Mouse (Mus musculus) E14TG2a.4 (cell line): ENCODE data around the gene Macrod2.

Source experiments
- H3K27me3 ChIP-seq: 2 replicates; pipeline ENCODE4 v1.6.1; 2014; ENCODE audit warnings: low read length, control low read depth; ENCODE audit not compliant: insufficient read depth
- H3K36me3 ChIP-seq: 2 replicates; pipeline ENCODE4 v1.6.1; 2014; ENCODE audit warnings: low read length, control low read depth; ENCODE audit not compliant: insufficient read depth
- H3K4me1 ChIP-seq: replicated peaks from 2 replicates; pipeline ENCODE4 v1.6.1; 2014; ENCODE audit warnings: low read depth, low read length, control low read depth
- H3K4me3 ChIP-seq: replicated peaks from 2 replicates; pipeline ENCODE4 v1.5.1; 2014; ENCODE audit warnings: mild to moderate bottlenecking, low read length
- H3K9me3 ChIP-seq: 2 replicates; pipeline ENCODE4 v1.6.1; 2014; ENCODE audit warnings: low read length, control low read depth
- CTCF ChIP-seq: conservative IDR thresholded peaks from 2 replicates; pipeline ENCODE4 v1.5.1; 2014; ENCODE audit warnings: low read length
- NANOG ChIP-seq: IDR thresholded peaks from 2 replicates; pipeline ENCODE4 v1.6.1; 2014; ENCODE audit warnings: borderline replicate concordance, low read length, mixed read lengths
- POU5F1 ChIP-seq: IDR thresholded peaks from 2 replicates; pipeline ENCODE4 v1.6.1; 2014; ENCODE audit warnings: low read length, borderline replicate concordance

Macrod2 gene

DNA sequence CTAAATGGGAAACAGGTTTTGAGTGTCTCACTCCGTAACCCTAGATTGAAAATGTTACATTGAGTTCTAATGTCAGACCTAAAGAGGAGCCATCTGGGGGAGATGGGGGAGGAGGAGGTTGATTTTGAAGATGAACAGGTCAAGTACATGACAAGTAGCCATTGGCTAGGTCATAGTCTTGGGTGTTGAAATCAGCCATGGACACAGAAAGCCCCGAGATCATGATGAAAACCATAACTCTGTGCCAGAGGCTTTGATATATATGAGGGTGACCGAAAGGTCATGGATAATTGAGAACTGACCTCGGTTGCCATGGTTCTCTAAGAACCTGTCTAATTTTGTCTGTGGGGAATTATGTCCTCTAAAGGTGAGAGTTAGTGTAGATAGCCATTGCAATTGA, 1405.1 kb downstream of the Macrod2 start:
- no peaks in the 10 kb centered on the region for H3K4me1 ChIP-seq
- H3K4me3 ChIP-seq: no peak overlapping the region
- no peaks in the 10 kb centered on the region for H3K9me3 ChIP-seq
- H3K36me3 ChIP-seq: no peaks in the 10 kb centered on the region
- no peaks in the 10 kb centered on the region for H3K27me3 ChIP-seq
- no peak for TF ChIP-seq POU5F1
- TF ChIP-seq NANOG: no peak
- no peak for TF ChIP-seq CTCF

DNA sequence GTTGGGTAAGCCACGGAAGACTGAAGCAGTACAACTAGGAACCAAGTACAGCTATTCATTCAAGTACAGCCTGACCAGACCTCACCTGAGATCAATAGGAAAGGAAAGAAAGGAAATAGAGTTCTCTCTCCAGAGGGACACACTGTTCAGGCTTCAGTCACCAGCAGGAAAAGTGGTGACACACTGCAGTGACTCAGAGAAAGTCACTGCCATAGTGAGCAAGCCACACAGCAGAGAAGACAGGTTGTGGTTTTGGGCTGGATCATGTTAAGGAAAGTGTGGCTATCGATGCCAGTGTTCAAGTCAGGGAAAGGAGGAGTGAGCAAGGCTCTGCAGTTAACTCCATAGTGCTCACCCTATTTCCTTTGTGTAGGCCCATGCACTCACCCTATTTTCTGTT, 1405.8 kb downstream of the Macrod2 start:
- TF ChIP-seq NANOG (no peak), CTCF (no peak), POU5F1 (no peak)
- Histone ChIP-seq H3K27me3 (no peaks in the 10 kb centered on the region), H3K9me3 (no peaks in the 10 kb centered on the region), H3K36me3 (no peaks in the 10 kb centered on the region), H3K4me3 (no peak overlapping the region), H3K4me1 (no peaks in the 10 kb centered on the region)

GRCm38 (mm10) chr2:141816266-141816665, 1421.2 kb downstream of the Macrod2 start:
- H3K9me3 ChIP-seq: no peaks in the 10 kb centered on the region
- TF ChIP-seq NANOG: no peak
- no peak for TF ChIP-seq POU5F1
- TF ChIP-seq CTCF: no peak
- H3K27me3 ChIP-seq: no peaks in the 10 kb centered on the region
- H3K4me3 ChIP-seq: no peak overlapping the region
- no peaks in the 10 kb centered on the region for H3K4me1 ChIP-seq
- no peaks in the 10 kb centered on the region for H3K36me3 ChIP-seq

DNA sequence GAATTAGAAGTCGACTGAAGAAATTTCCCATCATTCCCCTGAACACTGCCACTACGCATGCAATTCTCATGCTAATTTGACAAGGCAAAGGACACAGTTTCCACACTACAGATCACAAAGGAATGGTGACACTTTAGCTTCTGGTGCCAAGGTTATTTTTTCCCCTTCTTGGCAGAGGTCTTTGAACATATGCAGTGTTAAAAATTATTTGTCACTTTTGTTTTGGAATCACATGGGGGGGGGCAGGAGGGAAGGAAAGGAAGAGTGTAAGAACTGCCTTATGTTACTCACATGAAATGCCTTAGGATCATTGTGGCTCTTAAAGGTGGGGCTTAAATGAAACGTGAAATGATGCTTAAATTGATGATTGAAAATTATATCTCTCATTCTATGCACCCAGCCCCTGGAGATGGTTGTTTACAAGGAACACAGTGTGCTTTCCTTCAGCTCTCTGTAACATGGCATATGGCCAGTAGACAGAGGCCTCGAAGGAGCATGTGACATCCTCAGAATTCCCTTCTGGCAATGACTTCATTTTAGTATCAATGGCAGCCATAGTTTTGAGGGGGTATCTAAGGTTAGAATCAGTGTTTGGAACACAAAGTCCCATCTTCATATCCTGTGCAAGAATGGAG, 1422.6 kb downstream of the Macrod2 start:
- no peak overlapping the region for H3K4me3 ChIP-seq
- H3K27me3 ChIP-seq: no peaks in the 10 kb centered on the region
- H3K4me1 ChIP-seq: no peaks in the 10 kb centered on the region
- H3K36me3 ChIP-seq: no peaks in the 10 kb centered on the region
- TF ChIP-seq CTCF (no peak), POU5F1 (no peak), NANOG (no peak)
- H3K9me3 ChIP-seq: no peaks in the 10 kb centered on the region

- no peaks in the 10 kb centered on the region for H3K9me3 ChIP-seq
- H3K4me1 ChIP-seq: no peaks in the 10 kb centered on the region
- no peaks in the 10 kb centered on the region for H3K27me3 ChIP-seq
- no peak for TF ChIP-seq CTCF
- TF ChIP-seq NANOG: no peak
- no peak for TF ChIP-seq POU5F1
- H3K36me3 ChIP-seq: no peaks in the 10 kb centered on the region
- no peak overlapping the region for H3K4me3 ChIP-seq
These were observed 1425.7 kb downstream of the Macrod2 start for GRCm38 (mm10) chr2:141820795-141821194.

- Histone ChIP-seq H3K9me3 (no peaks in the 10 kb centered on the region), H3K4me3 (no peak overlapping the region), H3K36me3 (no peaks in the 10 kb centered on the region), H3K4me1 (no peaks in the 10 kb centered on the region), H3K27me3 (no peaks in the 10 kb centered on the region)
- no peak for TF ChIP-seq POU5F1
- no peak for TF ChIP-seq NANOG
- TF ChIP-seq CTCF: no peak
These were observed 1430.7 kb downstream of the Macrod2 start for GRCm38 (mm10) chr2:141825606-141826495.

DNA sequence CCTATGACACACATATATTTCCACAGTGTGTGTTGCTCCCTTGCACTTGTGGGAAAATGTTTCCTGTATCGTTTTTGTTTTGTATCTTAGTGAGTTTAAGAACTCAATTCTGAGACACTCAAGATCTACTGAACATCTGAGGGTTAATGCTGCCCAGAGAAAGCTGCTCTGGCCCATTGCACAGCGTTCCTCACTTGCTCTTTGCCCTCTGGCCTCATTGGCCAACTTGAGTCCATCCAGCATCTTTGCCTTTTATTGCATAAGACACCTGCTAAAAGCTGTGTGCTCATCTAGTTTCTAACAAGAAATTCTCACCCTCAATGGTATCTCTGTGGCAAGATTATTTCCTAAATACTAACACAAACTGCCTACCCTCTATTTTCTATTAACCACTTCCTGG, 1435.4 kb downstream of the Macrod2 start:
- Histone ChIP-seq H3K4me1 (no peaks in the 10 kb centered on the region), H3K4me3 (no peak overlapping the region), H3K9me3 (no peaks in the 10 kb centered on the region), H3K36me3 (no peaks in the 10 kb centered on the region), H3K27me3 (no peaks in the 10 kb centered on the region)
- no peak for TF ChIP-seq NANOG
- TF ChIP-seq POU5F1: no peak

DNA sequence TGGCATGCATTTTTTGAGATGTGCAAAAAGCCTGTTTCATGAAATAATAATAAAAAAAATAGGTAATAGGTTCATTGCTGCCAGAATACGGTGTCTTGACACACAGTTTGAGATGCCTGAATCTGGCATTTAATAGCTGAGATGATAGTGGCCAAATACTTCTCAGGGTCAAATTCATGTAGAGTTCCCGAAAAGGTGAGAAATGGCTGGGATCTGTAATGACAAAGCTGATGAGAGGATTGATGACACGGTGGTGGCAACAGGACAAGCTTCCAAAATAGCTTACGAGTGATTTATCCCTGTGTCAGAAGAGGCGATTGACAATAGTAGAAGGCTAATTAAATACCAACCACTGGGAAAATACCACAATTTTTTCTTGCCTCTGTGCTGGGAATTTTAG, 1436.4 kb downstream of the Macrod2 start:
- TF ChIP-seq POU5F1: no peak
- TF ChIP-seq NANOG: no peak
- TF ChIP-seq CTCF: no peak
- no peaks in the 10 kb centered on the region for H3K9me3 ChIP-seq

DNA sequence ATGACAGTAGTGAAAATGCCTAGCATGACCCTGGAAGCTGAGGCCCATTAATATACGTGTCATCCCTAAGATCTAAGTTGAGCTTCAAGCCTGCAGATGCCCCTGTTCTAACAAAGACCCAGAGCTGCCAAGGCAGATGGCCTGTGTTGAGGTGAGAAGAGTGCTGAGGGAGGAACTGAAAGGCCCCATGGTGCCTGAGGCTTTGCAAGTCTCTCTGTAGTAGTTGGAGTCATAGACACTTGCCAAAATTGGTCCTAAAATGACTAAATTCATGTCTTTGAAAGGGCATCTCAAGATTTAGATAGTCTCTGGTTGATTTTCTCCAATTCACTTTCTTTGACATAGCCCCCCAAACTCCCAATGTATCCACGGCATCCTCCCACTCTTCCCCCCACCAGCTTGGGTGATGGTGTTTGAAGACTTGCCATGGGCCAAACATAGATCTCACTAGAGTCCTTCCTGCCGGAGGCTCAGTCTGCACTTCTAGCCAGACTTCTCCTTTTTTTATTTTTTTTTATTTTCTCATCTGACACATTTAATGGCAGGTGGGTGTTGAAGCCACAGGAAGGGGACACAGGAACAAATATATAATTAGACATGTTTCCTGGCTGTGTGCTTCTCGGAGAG, 1439.2 kb downstream of the Macrod2 start:
- TF ChIP-seq NANOG: no peak
- no peak for TF ChIP-seq CTCF
- no peak for TF ChIP-seq POU5F1
- Histone ChIP-seq H3K36me3 (no peaks in the 10 kb centered on the region), H3K27me3 (no peaks in the 10 kb centered on the region), H3K4me1 (no peaks in the 10 kb centered on the region), H3K4me3 (no peak overlapping the region), H3K9me3 (no peaks in the 10 kb centered on the region)

More for the DNA sequence above, 1436.4 kb downstream of the Macrod2 start:
- Histone ChIP-seq H3K36me3 (no peaks in the 10 kb centered on the region), H3K4me1 (no peaks in the 10 kb centered on the region), H3K4me3 (no peak overlapping the region), H3K27me3 (no peaks in the 10 kb centered on the region)
